Mouse (Mus musculus): ENCODE data around the gene Tet3. TPM values are rescaled to one million over a fixed set of nuclear protein-coding genes. Genes with fewer than 3 reads are reported as not detected.
A peak's percentile ranks its signal among the peaks of the same experiment; 100 is the strongest.

Gene Tet3
- total and polyA plus RNA-seq, 2 experiments from 2014 or later = 30.8 to 41.9 TPM

- DNase-seq (ENCODE audit: low spot score) = peak; percentile 97
- TF ChIP-seq CTCF (IDR thresholded peaks at IDR 0.05; ENCODE audit: low read depth) = peak; percentile 87
- H3K9ac ChIP-seq (replicated peaks; ENCODE audit: low read length) = peak overlapping the region; percentile 78
- H3K27ac ChIP-seq = peak overlapping the region; percentile 80
- 0% methylated on average over 39 of the region's 52 CpGs for WGBS
- peak overlapping the region; percentile 89 for H3K4me3 ChIP-seq (ENCODE audit: low read length)
- H3K9me3 ChIP-seq (ENCODE audit: low read length) = no peaks in the 10 kb centered on the region
- peak overlapping the region; percentile 82 for H3K4me2 ChIP-seq (ENCODE audit: low read depth, low read length)
- peaks cover 3% of the 10 kb centered on the region; the same call in 1 of the 2 replicates for H3K4me1 ChIP-seq (ENCODE audit: insufficient read depth, low read length)
- H3K36me3 ChIP-seq (ENCODE audit: insufficient read depth, low read length) = no peaks in the 10 kb centered on the region
- ATAC-seq = peak; percentile 99
- no peaks in the 10 kb centered on the region for H3K27me3 ChIP-seq (ENCODE audit: insufficient read depth, low read length)
Observed at GRCm38 (mm10) chr6:83317108-83317741, 141.7 kb downstream of the Tet3 start.

DNA sequence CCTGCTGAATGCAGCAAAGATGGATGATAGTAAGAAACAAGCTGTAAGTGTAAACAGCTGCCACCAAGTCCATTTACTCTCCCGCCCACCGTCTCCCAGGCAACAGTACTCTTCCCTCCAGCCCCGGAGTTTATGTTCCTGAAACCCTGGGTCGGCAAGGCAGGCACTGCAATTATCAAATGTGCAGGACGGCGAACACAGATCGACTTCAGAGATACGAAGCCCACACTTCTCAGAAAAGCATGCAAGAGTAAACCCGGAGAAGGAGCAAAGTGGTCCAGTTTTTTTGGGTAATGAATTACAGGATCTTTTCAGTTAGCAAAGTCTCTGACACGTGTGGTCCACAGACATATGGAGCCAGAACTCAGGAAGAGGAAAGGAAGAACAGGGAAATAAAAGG is 142.9 kb downstream of the Tet3 start:
- Histone ChIP-seq H3K27ac (no peak overlapping the region), H3K9ac (replicated peaks; ENCODE audit: low read length) (0 out of 2 replicates have a peak overlapping the region, but pooled peaks have one; percentile 10), H3K36me3 (ENCODE audit: insufficient read depth, low read length) (no peaks in the 10 kb centered on the region; the same call in 1 of the 2 replicates), H3K27me3 (ENCODE audit: insufficient read depth, low read length) (no peaks in the 10 kb centered on the region), H3K4me3 (ENCODE audit: low read length) (peak overlapping the region; percentile 89), H3K9me3 (ENCODE audit: low read length) (no peaks in the 10 kb centered on the region), H3K4me1 (ENCODE audit: insufficient read depth, low read length) (peaks cover 3% of the 10 kb centered on the region; the same call in 1 of the 2 replicates), H3K4me2 (ENCODE audit: low read depth, low read length) (peak overlapping the region; percentile 82)
- WGBS = 2% methylated on average over 10 of the region's 10 CpGs
- DNase-seq (ENCODE audit: low spot score) (peak; percentile 54), ATAC-seq (no peak)
- no peak for TF ChIP-seq CTCF (IDR thresholded peaks at IDR 0.05; ENCODE audit: low read depth)

GRCm38 (mm10) chr6:83315293-83315692 is 143.6 kb downstream of the Tet3 start:
- peaks cover 2% of the 10 kb centered on the region; the same call in 1 of the 2 replicates for H3K36me3 ChIP-seq (ENCODE audit: insufficient read depth, low read length)
- H3K9ac ChIP-seq (replicated peaks; ENCODE audit: low read length) = no peak overlapping the region
- H3K4me1 ChIP-seq (ENCODE audit: insufficient read depth, low read length) = peaks cover 3% of the 10 kb centered on the region; the same call in 1 of the 2 replicates
- TF ChIP-seq CTCF (IDR thresholded peaks at IDR 0.05; ENCODE audit: low read depth) = no peak
- ATAC-seq (no peak), DNase-seq (ENCODE audit: low spot score) (no peak)
- H3K4me2 ChIP-seq (ENCODE audit: low read depth, low read length) = peak overlapping the region; percentile 82; the same call in 1 of the 2 replicates
- H3K9me3 ChIP-seq (ENCODE audit: low read length) = no peaks in the 10 kb centered on the region
- H3K4me3 ChIP-seq (ENCODE audit: low read length) = no peak overlapping the region
- no peak overlapping the region for H3K27ac ChIP-seq
- no peaks in the 10 kb centered on the region for H3K27me3 ChIP-seq (ENCODE audit: insufficient read depth, low read length)

- Histone ChIP-seq H3K4me2 (ENCODE audit: low read depth, low read length) (no peak overlapping the region), H3K27me3 (ENCODE audit: insufficient read depth, low read length) (no peaks in the 10 kb centered on the region), H3K27ac (no peak overlapping the region), H3K9ac (replicated peaks; ENCODE audit: low read length) (no peak overlapping the region), H3K4me1 (ENCODE audit: insufficient read depth, low read length) (peaks cover 3% of the 10 kb centered on the region; the same call in 1 of the 2 replicates), H3K36me3 (ENCODE audit: insufficient read depth, low read length) (peaks cover 8% of the 10 kb centered on the region; the same call in 1 of the 2 replicates), H3K4me3 (ENCODE audit: low read length) (no peak overlapping the region), H3K9me3 (ENCODE audit: low read length) (no peaks in the 10 kb centered on the region)
- no peak for DNase-seq (ENCODE audit: low spot score)
- no peak for ATAC-seq
- WGBS = 84% methylated on average over 8 of the region's 8 CpGs
- no peak for TF ChIP-seq CTCF (IDR thresholded peaks at IDR 0.05; ENCODE audit: low read depth)
Observed at GRCm38 (mm10) chr6:83312514-83312913, 146.4 kb downstream of the Tet3 start.

Small RNA genes lying within 50 kb of the gene (microRNA-seq; reads per million reads assigned to microRNA genes)
- 0 reads per million in 2 experiments for gene Mir6374

Other genes starting within 250 kb of the Tet3 start
- gene Slc4a5, start 239.3 kb downstream of the Tet3 start, total RNA-seq (2014; rRNA removed) = 5.2 and 6.0 TPM in 2 replicates
- gene Slc4a5, start 239.3 kb downstream of the Tet3 start, polyA plus RNA-seq (2015; fragmentation: Nextera tagmentation; extraction: Ambion mirVana) = 2.5 and 2.8 TPM in 2 replicates
- gene Mthfd2, start 133.2 kb downstream of the Tet3 start, total RNA-seq (2014; rRNA removed) = 21.1 and 24.1 TPM in 2 replicates
- gene Mthfd2, start 133.2 kb downstream of the Tet3 start, polyA plus RNA-seq (2015; fragmentation: Nextera tagmentation; extraction: Ambion mirVana) = 24.2 and 26.7 TPM in 2 replicates
- gene Mob1a, start 133.1 kb downstream of the Tet3 start, total RNA-seq (2014; rRNA removed) = 31.7 and 32.8 TPM in 2 replicates
- 11.3 and 11.6 TPM in 2 replicates for gene Mob1a, start 133.1 kb downstream of the Tet3 start, polyA plus RNA-seq (2015; fragmentation: Nextera tagmentation; extraction: Ambion mirVana)
- 7.1 and 11.2 TPM in 2 replicates for gene Bola3, start 109.9 kb downstream of the Tet3 start, total RNA-seq (2014; rRNA removed)
- 71.0 and 85.4 TPM in 2 replicates for gene Bola3, start 109.9 kb downstream of the Tet3 start, polyA plus RNA-seq (2015; fragmentation: Nextera tagmentation; extraction: Ambion mirVana)
- gene Dguok, start 47.9 kb upstream of the Tet3 start, total RNA-seq (2014; rRNA removed) = 31.8 and 52.5 TPM in 2 replicates
- gene Dguok, start 47.9 kb upstream of the Tet3 start, polyA plus RNA-seq (2015; fragmentation: Nextera tagmentation; extraction: Ambion mirVana) = 51.1 and 52.0 TPM in 2 replicates
- gene Actg2, start 77.2 kb upstream of the Tet3 start, total RNA-seq (2014; rRNA removed) = 0.36 and 2.1 TPM in 2 replicates
- 0.78 and 1.7 TPM in 2 replicates for gene Actg2, start 77.2 kb upstream of the Tet3 start, polyA plus RNA-seq (2015; fragmentation: Nextera tagmentation; extraction: Ambion mirVana)
- gene Stambp, start 113.6 kb upstream of the Tet3 start, total RNA-seq (2014; rRNA removed) = 9.5 and 11.1 TPM in 2 replicates
- gene Stambp, start 113.6 kb upstream of the Tet3 start, polyA plus RNA-seq (2015; fragmentation: Nextera tagmentation; extraction: Ambion mirVana) = 58.2 and 60.4 TPM in 2 replicates
- gene Clec4f, start 197.1 kb upstream of the Tet3 start, total RNA-seq (2014; rRNA removed) = 0.05 and 0.11 TPM in 2 replicates
- gene Clec4f, start 197.1 kb upstream of the Tet3 start, polyA plus RNA-seq (2015; fragmentation: Nextera tagmentation; extraction: Ambion mirVana) = 0.09 TPM in 1 of 2 replicates, not detected in the other
- not detected in 2 replicates for gene Cd207, start 218.8 kb upstream of the Tet3 start, total RNA-seq (2014; rRNA removed)
- not detected in 2 replicates for gene Cd207, start 218.8 kb upstream of the Tet3 start, polyA plus RNA-seq (2015; fragmentation: Nextera tagmentation; extraction: Ambion mirVana)